Comparison of ENCODE assay signal across 9 mouse cellular contexts in genomic region chr6:39118456-39118881, GRCm38 (mm10). TPM values are rescaled to one million over a fixed set of nuclear protein-coding genes. Genes with fewer than 3 reads are reported as not detected.
DNase-seq lines count a peak whose midpoint lies in the region; ATAC-seq lines count a peak whose summit lies in the region.
"Had no signal": no experiment of that assay in that cellular context is flagged by ENCODE, and none has a peak within 500 bp of the region (broad histone marks: within the 10 kb centered on the region; RNA-seq: fewer than 3 reads in every experiment).

No protein-coding gene starts in this region.

- H3K36me3 ChIP-seq in hindbrain, embryonic 14.5 days (replicated peaks; ENCODE audit: control insufficient read depth, insufficient read depth): no peaks in the 10 kb centered on the region

- peak; percentile 20 for DNase-seq in gastrocnemius, adult 18-20 months (ENCODE audit: low spot score)
- no peak for DNase-seq in gastrocnemius, postnatal 25 days
- DNase-seq in ES-CJ7 (ENCODE audit: low read depth, low spot score): peak; percentile 58
- peak; percentile 8 for DNase-seq in fibroblast of lung, adult 2 months (ENCODE audit: low read depth)
- DNase-seq in hindbrain, embryonic 14.5 days (ENCODE audit: low spot score): peak; percentile 25
- no peak for DNase-seq in layer of hippocampus, adult 11-12 months (ENCODE audit: low spot score)
- no peak for DNase-seq in layer of hippocampus, adult 18-20 months (ENCODE audit: low spot score in 2 of 2)

- H3K4me2 ChIP-seq in hindbrain, embryonic 14.5 days (replicated peaks): peak overlapping the region; percentile 62

- no peak overlapping the region for H3K27ac ChIP-seq in hindbrain, embryonic 14.5 days

- peaks cover 37% of the 10 kb centered on the region for H3K27me3 ChIP-seq in hindbrain, embryonic 14.5 days (ENCODE audit: control insufficient read depth, insufficient read depth, low read length)
- H3K27me3 ChIP-seq: CH12.LX had no signal

- 0 out of 2 replicates have a peak, but pooled peaks cover 7% of the 10 kb centered on the region for H3K9me3 ChIP-seq in hindbrain, embryonic 14.5 days (ENCODE audit: control insufficient read depth, low read length)

- 8% methylated on average over 49 of the region's 49 CpGs for WGBS in hindbrain, embryonic 14.5 days

- ATAC-seq in hindbrain, embryonic 14.5 days (ENCODE audit: low FRiP score): peak; percentile 27; the same call in 1 of the 2 replicates
- ATAC-seq in megakaryocyte progenitor cell, adult 5-6 weeks (replicated peaks; ENCODE audit: poor library complexity): peak; percentile 2; the same call in 1 of the 2 replicates

- no peaks in the 10 kb centered on the region for H3K4me1 ChIP-seq in hindbrain, embryonic 14.5 days (replicated peaks; ENCODE audit: control insufficient read depth, insufficient read depth, low read length)

- H3K9ac ChIP-seq in hindbrain, embryonic 14.5 days: peak overlapping the region; percentile 62

- H3K4me3 ChIP-seq in hindbrain, embryonic 14.5 days (replicated peaks; ENCODE audit: low read length): peak overlapping the region; percentile 53

RNA-seq across cellular contexts. Expression of gene Parp12, which starts 0.3 kb away (rescaled TPM):
- total RNA-seq in gastrocnemius, adult 18-20 months (2021): 1 to 10 TPM; 3.1 to 3.4 TPM
- total RNA-seq in gastrocnemius, postnatal 25 days (2021): 1 to 10 TPM; 3.4 to 3.5 TPM
- 3.3 and 3.9 TPM in 2 replicates for polyA plus RNA-seq in hindbrain, embryonic 14.5 days (2014; fragmentation: Nextera tagmentation; extraction: Ambion mirVana)
- 2.4 and 2.7 TPM in 2 replicates for total RNA-seq in megakaryocyte progenitor cell, adult 5-6 weeks (2015)
- total RNA-seq in megakaryocyte progenitor cell, adult 5-6 weeks (2017): 3.0 and 7.4 TPM in 2 replicates
- total RNA-seq in layer of hippocampus, adult 18-20 months (2021): 1 to 10 TPM; 6.5 to 6.6 TPM

Comparison
In these comparisons a context has a peak if more than half of its experiments do, and no peak if none do; other contexts are left out.
1. DNase-seq: peak in gastrocnemius, adult 18-20 months (single experiment), ES-CJ7 (single experiment), fibroblast of lung, adult 2 months (single experiment) and hindbrain, embryonic 14.5 days (single experiment); none in gastrocnemius, postnatal 25 days (single experiment), layer of hippocampus, adult 11-12 months (single experiment) and layer of hippocampus, adult 18-20 months (0 of 2).